Mouse (Mus musculus): ENCODE results near the gene Zfp553.

Zfp553 gene

DNA sequence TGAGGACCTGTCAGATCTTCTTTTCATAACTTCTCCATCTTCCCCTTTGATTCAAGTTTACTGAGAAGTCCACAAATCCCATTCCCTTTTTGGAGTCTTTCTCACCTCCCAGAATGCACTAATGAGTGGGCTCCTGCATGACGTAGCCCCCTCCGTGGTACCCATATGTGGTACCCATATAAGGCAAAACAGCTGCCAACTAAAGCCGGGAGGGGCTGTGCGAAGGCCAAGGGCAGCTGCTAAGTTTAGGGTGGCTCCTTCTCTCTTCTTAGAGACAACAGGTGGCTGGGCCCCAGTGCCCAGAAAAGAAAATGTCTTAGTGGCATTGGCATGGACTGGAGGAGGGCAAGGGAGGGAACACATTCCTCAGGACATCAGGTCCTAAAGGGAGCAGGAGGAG, 22.6 kb upstream of the Zfp553 start:
- in situ Hi-C loops (cut with MboI; ENCODE audit: low sequenced_read_pairs), result no loop called here

DNA sequence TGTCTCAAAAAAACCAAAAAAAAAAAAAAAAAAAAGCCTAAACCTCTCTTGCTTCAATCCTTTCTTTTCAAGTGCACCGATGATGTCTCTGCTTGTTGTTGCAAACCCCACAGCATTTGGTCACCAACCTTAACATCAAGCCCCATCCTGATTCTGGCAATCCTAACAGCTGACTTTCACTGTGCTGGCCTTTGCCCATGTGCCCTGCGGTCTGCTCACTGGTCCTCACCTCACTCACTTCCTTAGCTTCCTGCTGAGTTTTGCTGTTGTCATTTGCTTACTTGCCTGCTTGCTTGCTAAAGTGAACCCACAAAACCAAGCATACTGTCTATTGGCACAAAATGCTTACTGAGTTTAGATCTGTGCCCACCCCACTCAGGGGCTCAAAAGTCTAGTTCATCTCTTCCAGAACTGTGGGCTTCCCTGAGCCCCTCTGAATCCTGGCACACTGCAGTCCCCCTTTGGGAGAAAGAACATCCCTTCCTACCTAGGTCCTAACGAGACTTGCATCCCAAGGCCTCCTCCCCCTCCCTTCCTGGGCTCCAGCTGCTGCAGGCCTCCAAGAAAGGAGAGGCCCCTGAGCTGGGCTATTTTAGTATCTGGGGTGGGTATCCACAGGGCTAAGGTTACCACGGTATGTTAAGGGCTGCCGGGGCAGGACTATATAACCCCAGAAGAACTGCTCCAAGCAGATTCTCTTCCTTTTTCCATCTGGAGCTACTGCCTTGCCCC, 21.7 kb upstream of the Zfp553 start:
- in situ Hi-C loops (cut with MboI; ENCODE audit: low sequenced_read_pairs), result no loop called here

DNA sequence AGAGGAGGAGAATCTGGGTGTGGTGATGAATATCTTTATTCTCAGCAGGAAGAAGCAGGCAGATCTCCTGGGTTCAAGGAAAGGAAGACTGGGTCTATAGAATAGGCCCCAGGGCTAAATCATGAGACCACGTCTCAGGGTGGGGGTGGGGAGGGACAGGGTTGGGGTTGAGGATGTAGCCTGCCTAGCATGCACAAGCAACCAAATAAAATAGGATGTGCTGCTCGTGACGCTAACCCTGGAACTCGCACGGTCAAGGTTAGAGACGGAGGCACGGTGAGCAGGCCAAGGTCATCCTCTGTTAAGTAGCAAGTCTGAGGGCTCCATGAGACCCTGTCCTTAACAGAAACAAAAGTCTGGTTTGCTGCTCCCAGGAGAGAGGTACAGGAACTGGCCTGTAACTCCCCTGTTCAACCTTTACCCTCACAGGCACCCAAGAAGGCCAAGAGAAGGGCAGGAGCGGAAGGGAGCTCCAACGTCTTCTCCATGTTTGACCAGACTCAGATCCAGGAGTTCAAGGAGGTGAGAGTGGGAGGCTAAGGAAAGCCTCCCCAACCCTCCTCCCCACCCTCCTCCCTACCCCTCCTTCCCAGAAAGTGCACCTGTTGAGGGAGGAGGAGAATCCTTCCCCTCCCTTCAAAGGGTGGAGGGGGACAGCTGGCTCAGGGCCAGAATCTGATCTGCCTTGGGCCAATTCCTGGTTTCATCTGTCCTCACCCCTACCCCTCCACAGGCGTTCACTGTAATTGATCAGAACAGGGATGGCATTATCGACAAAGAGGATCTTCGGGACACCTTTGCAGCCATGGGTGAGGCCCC, 20.2 kb upstream of the Zfp553 start:
- in situ Hi-C loops (cut with MboI; ENCODE audit: low sequenced_read_pairs), result no loop called here

DNA sequence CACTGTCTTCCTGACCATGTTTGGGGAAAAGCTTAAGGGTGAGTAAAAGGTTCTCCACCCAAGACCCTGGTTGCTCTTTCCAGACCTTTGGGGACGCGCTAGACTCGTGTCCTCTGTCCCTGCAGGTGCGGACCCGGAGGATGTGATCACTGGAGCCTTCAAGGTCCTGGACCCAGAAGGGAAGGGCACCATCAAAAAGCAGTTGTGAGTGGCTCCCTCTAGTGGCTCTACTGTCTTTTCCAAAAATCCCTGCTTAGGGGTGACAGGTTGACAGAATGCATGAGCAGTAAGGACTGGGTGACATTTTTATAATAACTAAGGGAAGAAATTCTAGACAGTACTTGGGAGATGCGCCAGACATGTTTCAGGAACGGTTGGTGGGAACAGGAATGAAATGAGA, 19.4 kb upstream of the Zfp553 start:
- in situ Hi-C loops (cut with MboI; ENCODE audit: low sequenced_read_pairs), result no loop called here

DNA sequence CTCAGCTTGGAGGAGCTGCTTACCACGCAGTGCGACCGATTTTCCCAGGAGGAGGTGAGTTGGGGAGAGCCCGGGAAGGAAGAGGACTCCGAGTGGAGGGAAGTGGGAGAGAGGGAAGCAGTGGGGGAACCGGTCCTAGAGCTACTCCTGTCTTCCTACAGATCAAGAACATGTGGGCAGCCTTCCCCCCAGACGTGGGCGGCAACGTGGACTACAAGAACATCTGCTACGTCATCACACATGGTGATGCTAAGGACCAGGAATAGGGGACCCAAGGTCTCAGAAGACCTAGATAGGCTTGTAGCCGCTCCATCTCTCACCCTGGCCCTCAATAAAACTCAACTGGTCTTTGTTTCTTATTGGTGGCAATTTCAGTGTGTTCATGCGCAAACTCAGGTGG, 18.9 kb upstream of the Zfp553 start:
- in situ Hi-C loops (cut with MboI; ENCODE audit: low sequenced_read_pairs), result no loop called here

DNA sequence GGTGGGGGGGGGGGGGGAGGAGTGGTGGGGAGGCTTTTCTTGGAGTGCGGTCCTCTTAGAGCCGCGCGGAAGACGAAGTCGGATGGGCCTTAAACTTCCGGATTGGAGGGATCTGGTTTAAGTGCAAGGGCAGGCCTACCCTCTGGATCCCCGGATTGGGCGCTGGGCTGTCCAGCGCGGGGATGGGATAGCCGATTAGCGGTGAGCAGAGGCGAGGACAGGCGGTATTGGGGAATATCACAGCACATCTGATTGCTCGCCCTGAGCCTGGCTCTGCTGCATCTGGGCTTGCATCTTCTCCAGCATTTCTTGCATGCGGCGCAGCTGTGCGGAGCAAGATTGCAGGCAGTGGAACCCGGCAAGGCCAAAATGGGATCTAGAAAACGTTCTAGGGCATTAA, 18.3 kb upstream of the Zfp553 start:
- in situ Hi-C loops (cut with MboI; ENCODE audit: low sequenced_read_pairs), result no loop called here

DNA sequence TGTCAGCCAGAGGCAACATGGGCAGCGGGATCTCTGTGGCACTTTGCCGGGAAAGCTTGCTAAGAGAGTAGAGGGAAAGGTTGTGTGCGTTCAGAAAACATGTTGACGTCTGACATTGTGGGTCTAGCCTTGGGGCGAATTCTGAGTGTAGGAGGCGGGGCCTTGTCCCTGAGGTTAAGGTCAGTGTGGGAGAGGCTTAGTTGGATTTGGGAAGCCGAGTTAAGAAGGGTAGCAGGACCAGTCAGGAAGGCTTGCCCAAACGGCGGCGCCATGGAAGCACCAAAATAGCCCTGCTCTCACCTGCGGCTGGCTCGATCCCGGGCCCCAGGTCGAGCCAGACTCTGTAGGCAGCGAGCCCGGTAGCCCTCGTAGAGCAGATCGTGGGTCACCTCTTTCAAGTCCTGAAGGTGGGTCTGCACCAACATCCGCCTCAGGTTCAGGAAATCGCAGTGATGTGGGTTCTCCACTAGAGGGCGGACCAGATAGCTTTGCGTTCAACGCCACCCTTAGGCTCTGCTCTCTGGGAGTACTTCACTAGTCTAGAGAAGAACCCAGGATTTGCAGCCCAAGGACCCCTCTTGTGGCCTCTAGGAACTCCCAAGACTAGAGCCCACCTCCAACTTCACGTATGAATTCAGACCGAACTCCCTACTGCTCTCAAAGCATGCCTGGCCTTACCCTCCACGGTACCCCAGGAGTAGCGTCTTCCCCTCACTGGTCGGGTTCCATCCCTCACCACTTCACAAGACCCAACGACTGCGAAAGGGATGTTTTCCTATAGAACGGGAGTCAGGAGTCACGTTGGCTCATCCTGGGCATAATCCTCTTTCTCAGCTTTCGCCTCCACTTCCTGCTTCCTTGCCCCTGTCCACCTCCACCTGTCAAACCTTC, 17.6 kb upstream of the Zfp553 start:
- in situ Hi-C loops (cut with MboI; ENCODE audit: low sequenced_read_pairs), result no loop called here

DNA sequence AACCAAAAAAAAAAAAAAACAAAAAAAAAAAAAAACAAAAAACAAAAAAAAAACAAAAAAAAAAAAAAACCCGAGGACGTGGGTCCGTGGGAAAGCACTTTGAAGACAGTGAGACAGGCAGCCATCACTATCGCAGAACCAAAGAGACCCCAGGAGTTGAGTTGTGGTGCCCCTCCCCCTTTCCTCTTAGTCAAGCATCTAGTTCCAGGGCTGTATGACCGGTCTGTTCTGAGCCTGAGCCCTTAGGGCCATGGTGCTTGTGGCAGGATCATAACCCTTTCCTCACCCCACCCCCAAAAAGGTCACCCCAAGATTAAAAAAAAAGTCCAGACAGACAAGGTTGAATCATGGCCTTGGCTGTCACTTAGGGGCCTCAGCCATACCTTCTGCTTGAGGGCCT, 16.6 kb upstream of the Zfp553 start:
- in situ Hi-C loops (cut with MboI; ENCODE audit: low sequenced_read_pairs), result no loop called here

DNA sequence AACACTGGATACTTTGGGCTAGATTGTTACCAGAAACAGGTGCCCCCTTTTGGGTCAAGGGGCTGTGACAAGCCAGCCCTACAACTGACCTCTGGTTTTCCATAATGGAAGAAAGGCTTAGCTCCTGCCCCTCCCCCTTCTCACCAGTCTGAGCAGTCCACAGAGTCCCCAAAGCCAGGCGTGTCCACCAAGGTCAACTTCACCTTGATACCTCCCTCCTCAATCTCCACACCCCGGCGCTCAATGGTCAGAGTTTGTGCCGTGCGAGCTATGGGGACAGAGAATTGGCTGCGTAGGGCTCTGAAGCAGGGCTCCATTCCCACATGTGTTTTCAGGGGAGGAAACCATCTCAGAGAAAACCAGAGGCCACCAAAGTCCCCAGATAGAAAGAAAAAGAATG, 15.4 kb upstream of the Zfp553 start:
- in situ Hi-C loops (cut with MboI; ENCODE audit: low sequenced_read_pairs), result no loop called here

DNA sequence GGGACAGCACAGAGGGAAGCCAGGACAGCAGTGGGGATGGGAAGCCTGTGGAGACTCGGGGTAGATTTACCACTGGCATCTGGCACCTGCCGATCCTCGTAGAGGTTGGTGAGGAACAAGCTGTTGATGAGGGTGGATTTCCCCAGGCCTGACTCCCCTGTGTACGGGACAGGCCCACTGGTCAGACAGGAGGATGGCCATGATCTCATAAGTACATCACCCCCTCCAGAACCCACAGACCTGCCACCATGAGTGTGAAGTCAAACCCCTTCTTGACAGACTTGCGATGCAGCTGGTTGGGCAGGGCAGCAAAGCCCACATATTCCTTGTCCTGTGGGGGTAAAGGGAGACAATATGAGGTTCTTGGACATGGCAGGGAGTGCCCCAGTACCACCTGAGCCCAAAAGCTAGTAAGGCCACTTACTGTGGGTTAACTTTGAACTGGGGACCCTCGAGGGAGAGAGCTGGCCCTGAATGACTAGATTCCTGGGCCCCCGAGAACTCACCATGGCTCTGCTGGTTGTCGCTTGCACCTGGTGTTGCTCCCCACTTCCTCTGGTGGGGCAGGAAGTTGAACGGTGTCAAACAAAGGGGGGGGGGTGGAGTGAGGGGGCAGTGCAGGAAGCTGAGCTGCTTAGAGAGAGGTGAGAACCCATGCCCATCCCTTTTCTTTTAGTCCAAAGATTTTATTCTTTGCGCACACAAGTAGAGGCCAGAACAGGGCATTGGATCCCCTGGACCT, 14.8 kb upstream of the Zfp553 start:
- in situ Hi-C loops (cut with MboI; ENCODE audit: low sequenced_read_pairs), result no loop called here

DNA sequence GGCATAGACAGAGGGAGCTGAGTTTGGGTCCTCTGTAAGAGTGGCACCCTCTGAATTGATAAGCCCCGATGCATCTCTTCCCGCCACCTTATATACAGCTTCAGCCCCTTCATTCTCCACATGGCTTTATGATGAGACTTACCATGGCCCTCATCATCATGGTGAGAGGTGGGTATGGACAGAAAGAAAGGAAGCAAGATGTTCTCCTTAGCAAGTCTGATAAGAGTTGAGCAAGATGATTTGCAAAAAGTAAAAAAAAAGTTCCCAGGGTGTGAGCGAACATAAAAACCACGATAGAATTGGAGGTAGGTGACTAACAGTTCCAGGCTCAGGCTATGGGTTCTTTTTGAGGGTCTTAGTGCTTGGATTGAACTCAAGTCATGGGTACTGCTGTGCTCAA, 14.2 kb upstream of the Zfp553 start:
- in situ Hi-C loops (cut with MboI; ENCODE audit: low sequenced_read_pairs), result no loop called here

DNA sequence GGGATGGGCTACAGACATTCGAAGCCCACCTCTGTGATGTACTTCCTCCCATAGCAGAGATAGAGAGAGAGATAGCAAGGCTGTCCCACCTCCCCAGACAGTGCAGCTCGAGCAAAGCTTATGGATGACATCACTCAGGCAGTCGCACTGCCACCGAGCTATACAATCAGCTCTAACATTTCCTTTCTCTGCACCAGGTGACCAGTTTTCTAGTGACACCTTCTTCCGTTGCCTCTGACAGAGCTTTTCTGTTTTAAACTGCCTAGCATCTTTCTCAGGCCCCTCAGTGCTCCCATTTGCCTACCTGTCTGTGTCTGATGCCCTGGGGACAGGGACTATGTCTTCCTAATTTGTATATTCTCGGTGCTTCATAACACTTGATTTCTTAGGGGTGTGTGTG, 12.4 kb upstream of the Zfp553 start:
- in situ Hi-C loops (cut with MboI; ENCODE audit: low sequenced_read_pairs), result no loop called here

DNA sequence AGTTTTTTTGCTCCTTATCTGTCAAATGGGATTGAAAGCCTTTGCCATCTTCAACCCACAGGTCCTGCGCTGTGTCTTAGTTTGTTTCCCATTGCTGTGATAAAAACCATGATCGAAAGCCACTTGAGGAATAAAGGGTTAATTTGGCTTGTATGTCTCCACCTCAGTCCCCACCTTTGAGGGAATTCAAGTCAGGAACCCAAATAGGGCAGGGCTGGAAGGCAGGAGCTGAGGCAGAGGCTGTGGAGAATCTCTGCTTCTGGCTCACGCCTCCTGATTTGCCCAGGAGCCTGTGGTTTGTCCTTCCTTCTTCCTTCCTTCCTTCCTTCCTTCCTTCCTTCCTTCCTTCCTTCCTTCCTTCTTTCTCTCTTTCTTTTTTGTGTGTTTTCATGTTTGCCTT, 9.8 kb upstream of the Zfp553 start:
- in situ Hi-C loops (cut with MboI; ENCODE audit: low sequenced_read_pairs), result no loop called here

DNA sequence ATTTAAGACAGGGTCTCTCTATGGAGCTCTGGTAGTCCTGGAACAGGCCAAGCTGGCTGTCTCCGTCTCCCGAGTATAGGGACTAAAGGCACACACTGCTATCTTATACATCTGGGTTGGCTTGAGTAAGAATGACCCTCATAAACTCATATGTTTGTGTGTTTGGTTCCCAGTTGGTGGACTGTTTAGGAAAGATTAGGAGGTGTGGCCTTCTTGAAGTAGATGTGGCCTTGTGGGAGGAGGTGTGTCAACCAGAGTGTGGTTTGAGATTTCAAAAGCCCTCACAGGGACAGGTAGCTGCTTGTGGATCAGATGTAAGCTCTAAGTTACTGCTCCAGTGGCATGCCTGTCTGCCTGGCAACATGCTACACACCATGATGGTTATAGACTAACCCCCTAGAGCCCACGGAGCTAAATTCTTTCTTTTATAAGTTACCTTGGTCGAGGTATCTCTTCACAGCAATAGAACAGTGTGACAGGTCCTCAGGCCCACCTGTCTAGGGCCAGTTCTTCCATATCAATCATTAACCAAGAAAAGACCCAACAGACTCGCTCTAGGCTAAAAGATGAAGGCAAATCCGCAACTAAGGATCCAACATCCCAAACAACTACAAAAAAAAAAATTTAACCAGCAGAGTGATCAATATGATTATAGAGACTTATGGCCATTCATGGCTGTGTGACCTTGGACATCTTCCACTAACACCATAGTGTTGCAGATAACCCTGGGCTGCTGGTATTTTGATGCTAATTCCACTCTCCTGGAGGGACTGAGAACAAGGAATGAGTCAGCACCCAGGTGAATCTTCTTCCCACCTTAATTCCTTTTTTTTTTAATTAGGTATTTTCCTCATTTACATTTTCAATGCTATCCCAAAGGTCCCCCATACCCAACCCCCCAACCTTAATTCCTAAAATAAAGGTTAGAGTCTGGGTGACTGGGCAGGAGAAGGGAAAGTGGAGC, 9.1 kb upstream of the Zfp553 start:
- in situ Hi-C loops (cut with MboI; ENCODE audit: low sequenced_read_pairs), result no loop called here

DNA sequence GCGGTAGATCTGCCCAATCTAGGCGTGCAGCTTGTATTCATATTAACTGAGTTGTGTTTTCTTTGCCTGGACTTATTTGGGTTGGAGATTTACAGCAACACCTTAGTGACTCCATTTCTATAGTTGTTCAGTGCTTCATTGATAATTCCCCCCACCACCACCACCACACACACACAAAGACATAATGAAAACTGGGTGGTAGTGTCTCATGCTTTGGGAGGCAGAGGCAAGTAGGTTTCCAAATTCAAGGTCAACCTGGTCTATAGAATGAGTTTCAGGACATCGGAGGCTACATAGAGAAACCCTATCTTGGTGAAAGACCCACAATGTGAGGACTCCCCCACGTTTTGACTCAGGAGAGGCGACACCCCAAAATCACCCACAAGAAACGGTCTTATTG, 8.2 kb upstream of the Zfp553 start:
- in situ Hi-C loops (cut with MboI; ENCODE audit: low sequenced_read_pairs), result no loop called here

DNA sequence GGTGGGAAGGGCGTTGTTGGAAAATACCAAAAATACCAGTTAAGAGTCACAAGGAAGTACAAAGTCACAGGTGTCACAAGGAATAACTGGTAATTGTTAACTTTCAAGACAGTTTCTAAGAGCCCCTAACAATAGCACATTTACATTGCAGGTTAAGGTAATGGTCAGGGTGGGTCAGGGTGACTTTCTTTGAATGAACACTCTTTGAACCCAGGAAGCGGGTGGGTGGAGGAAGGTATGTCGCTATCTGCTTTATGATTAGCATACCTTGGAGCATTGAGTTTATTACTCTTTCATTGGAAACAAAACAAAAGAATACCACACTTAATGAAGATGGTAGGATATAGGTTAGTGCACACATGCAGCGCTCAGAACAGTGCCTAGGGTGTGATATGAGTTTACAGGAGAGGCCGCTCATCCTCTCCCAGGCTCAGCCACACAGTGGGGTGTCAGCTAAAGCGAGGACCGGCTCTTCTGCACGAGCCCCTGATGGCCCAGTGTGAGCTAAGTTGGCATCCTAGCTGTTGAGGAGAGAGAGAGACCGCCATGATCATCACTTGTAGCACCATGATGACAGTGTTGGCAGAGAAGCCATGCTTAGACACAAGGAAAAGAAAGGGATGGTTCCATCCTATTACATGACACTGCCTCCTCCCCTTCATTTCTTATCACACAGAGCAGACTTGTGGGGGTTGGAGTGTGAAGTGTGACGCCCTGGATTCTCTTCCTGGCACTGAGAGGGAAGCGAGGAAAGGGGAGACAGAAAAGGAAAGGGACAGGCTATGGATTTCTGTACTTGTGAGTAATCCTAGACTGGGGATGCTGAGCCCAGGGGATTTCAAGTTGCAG, 7.5 kb upstream of the Zfp553 start:
- in situ Hi-C loops (cut with MboI; ENCODE audit: low sequenced_read_pairs), result no loop called here

DNA sequence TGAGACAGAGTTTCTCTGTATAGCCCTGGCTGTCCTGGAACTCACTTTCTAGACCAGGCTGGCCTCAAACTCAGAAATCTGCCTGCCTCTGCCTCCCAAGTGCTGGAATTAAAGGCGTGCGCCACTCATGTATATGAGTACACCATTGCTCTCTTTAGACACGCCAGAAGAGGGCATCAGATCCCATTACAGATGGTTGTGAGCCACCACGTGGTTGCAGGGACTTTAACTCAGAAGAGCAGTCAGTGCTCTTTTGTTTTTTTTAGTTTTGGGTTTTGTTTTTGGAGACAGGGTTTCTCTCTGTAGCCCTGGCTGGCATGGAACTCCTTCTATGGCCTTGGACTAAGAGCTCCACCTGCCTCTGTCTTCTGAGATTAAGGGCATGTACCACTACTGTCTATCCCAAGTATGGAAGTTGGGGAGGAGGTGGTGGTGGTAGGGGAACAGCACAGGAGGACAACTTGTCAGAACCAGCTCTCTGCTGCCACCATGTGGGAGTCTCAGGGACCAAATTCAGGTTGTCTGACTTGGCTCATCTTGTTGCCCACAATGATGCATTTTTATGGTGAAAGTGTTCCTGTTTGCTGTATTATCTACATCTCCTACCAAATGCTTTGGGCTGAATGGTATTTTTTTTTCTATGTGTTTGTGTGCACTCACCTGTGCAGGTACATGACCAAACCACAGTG, 4.1 kb upstream of the Zfp553 start:
- in situ Hi-C loops (cut with MboI; ENCODE audit: low sequenced_read_pairs), result no loop called here

DNA sequence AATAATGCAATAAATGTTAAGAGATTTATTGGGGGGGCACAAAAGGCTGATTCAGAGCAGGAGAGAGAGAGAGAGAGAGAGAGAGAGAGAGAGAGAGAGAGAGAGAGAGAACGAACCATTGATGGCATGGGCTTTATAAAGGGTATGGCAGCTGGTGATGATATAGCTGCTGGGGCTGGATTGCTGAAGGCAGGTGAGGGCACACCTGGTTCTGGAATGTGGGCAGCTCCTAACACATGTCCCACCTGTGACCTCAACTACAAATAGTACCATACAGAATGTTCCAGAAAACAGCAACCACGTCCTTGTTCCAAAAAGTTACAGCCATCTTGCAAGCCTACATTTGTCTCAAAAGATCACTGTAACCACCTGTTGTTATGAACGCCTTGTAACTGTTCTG, 1.5 kb upstream of the Zfp553 start:
- in situ Hi-C loops (cut with MboI; ENCODE audit: low sequenced_read_pairs), result no loop called here
